Mouse (Mus musculus) heart, embryonic 14.5 days (tissue): Measurements from ENCODE around the gene Mt4. TPM values are rescaled to one million over a fixed set of nuclear protein-coding genes. Genes with fewer than 3 reads are reported as not detected.

Experiments
- ATAC-seq: fragments of 200-750 bp; cut with Nextera tagmentation; 2 replicates; pipeline ENCODE4 v1.8.0; 2017; ENCODE audit warnings: low read depth, moderate TSS enrichment; ENCODE audit not compliant: insufficient number of reproducible peaks, insufficient read depth, low FRiP score
- H3K27ac ChIP-seq, 2 experiments: fragments of 200-500 bp in 1 of 2; fragments of 300-500 bp in 1 of 2; sonication (generic) in 1 of 2; replicated peaks in 1 of 2; 2 replicates each; pipeline ENCODE4 v1.5.1; 2012 to 2014; ENCODE audit warnings: low read depth in 2 of 2, low read length in 2 of 2, control low read depth in 1 of 2, mild to moderate bottlenecking in 1 of 2, mixed read lengths in 1 of 2; ENCODE audit not compliant: control insufficient read depth in 1 of 2, insufficient read depth in 1 of 2
- H3K27me3 ChIP-seq: fragments of 300-500 bp; sonication (generic); 2 replicates; pipeline ENCODE4 v1.6.1; 2014; ENCODE audit warnings: mild to moderate bottlenecking, low read length, control low read depth; ENCODE audit not compliant: control insufficient read depth, insufficient read depth
- H3K36me3 ChIP-seq: fragments of 300-500 bp; sonication (generic); 2 replicates; pipeline ENCODE4 v1.6.1; 2014; ENCODE audit warnings: mild to moderate bottlenecking, control low read depth, low read length, mixed read lengths; ENCODE audit not compliant: control insufficient read depth, insufficient read depth
- H3K4me1 ChIP-seq, 2 experiments: fragments of 200-500 bp in 1 of 2; fragments of 300-500 bp in 1 of 2; sonication (generic) in 1 of 2; 2 replicates each; pipeline ENCODE4 v1.6.1; 2012 to 2014; ENCODE audit warnings: low read length in 2 of 2, control low read depth in 1 of 2, mixed read lengths in 1 of 2; ENCODE audit not compliant: control insufficient read depth in 2 of 2, insufficient read depth in 2 of 2
- H3K4me2 ChIP-seq: fragments of 300-500 bp; sonication (generic); 2 replicates; pipeline ENCODE4 v1.6.1; 2014; ENCODE audit warnings: mild to moderate bottlenecking, low read length
- H3K4me3 ChIP-seq, 2 experiments: fragments of 200-500 bp in 1 of 2; fragments of 300-500 bp in 1 of 2; sonication (generic) in 1 of 2; 2 replicates each; pipeline ENCODE4 v1.5.1; 2012 to 2014; ENCODE audit warnings: low read length in 2 of 2, mild to moderate bottlenecking in 2 of 2, control low read depth in 1 of 2, low read depth in 1 of 2, moderate library complexity in 1 of 2; ENCODE audit not compliant: control insufficient read depth in 1 of 2, insufficient read depth in 1 of 2
- H3K9ac ChIP-seq: fragments of 300-500 bp; sonication (generic); 2 replicates; pipeline ENCODE4 v1.6.1; 2014; ENCODE audit warnings: mild to moderate bottlenecking, low read length
- H3K9me3 ChIP-seq: fragments of 300-500 bp; sonication (generic); 2 replicates; pipeline ENCODE4 v1.6.1; 2016; ENCODE audit warnings: low read length, control low read depth; ENCODE audit not compliant: control insufficient read depth
- WGBS: fragments of 180-500 bp; shearing (Covaris S2); extraction: QIAGEN DNeasy Blood & Tissue Kit; methylation state at CpG from one replicate; pipeline ENCODE4 v1.1.7; 2014; 5-methylcytosine and 5-hydroxymethylcytosine counted together
- polyA plus RNA-seq: library from polyadenylated mRNA; unstranded; fragments of >200 nt; fragmentation: Nextera tagmentation; extraction: Ambion mirVana; gene quantifications from 2 replicates; pipeline ENCODE4 v1.2.1, GENCODE M21; 2014

Gene Mt4
- polyA plus RNA-seq, 1 experiment from 2014 or later = not detected

GRCm38 (mm10) chr8:94104146-94104545 is 32.9 kb upstream of the Mt4 start:
- H3K27ac ChIP-seq = no peak overlapping the region
- no peak overlapping the region for H3K4me2 ChIP-seq
- 49% methylated on average over 5 of the region's 5 CpGs for WGBS
- H3K27me3 ChIP-seq = peaks cover 8% of the 10 kb centered on the region; the same call in 1 of the 2 replicates
- no peak for ATAC-seq
- H3K9me3 ChIP-seq = no peaks in the 10 kb centered on the region
- no peak overlapping the region for H3K9ac ChIP-seq
- H3K4me3 ChIP-seq = no peak overlapping the region
- H3K36me3 ChIP-seq = no peaks in the 10 kb centered on the region
- H3K4me1 ChIP-seq = no peaks in the 10 kb centered on the region

- no peaks in the 10 kb centered on the region for H3K27me3 ChIP-seq
- H3K27ac ChIP-seq = no peak overlapping the region
- H3K4me2 ChIP-seq = no peak overlapping the region
- no peaks in the 10 kb centered on the region for H3K9me3 ChIP-seq
- H3K9ac ChIP-seq = no peak overlapping the region
- H3K4me1 ChIP-seq = 0 out of 4 replicates have a peak, but pooled peaks cover 0 to 2% of the 10 kb centered on the region in 2 experiments
- H3K36me3 ChIP-seq = no peaks in the 10 kb centered on the region
- ATAC-seq = no peak
- H3K4me3 ChIP-seq = no peak overlapping the region
- 56% methylated on average over 3 of the region's 3 CpGs for whole genome bisulfite sequencing
These were observed 29.1 kb upstream of the Mt4 start for GRCm38 (mm10) chr8:94107871-94108270.

- ATAC-seq = no peak
- 71% methylated on average over 6 of the region's 6 CpGs for WGBS
These were observed 27.6 kb upstream of the Mt4 start for GRCm38 (mm10) chr8:94109396-94109795.

GRCm38 (mm10) chr8:94109835-94110234 is 27.2 kb upstream of the Mt4 start:
- no peak for ATAC-seq
- no peak overlapping the region for H3K27ac ChIP-seq
- 77% methylated on average over 5 of the region's 5 CpGs for WGBS
- no peaks in the 10 kb centered on the region for H3K9me3 ChIP-seq
- no peak overlapping the region for H3K4me2 ChIP-seq
- no peaks in the 10 kb centered on the region for H3K36me3 ChIP-seq
- no peaks in the 10 kb centered on the region for H3K27me3 ChIP-seq
- H3K4me3 ChIP-seq = no peak overlapping the region
- no peak overlapping the region for H3K9ac ChIP-seq
- 0 out of 4 replicates have a peak, but pooled peaks cover 2 to 4% of the 10 kb centered on the region in 2 experiments for H3K4me1 ChIP-seq

More at GRCm38 (mm10) chr8:94109396-94109795, 27.6 kb upstream of the Mt4 start:
- Histone ChIP-seq H3K9me3 (no peaks in the 10 kb centered on the region), H3K4me3 (no peak overlapping the region), H3K27ac (no peak overlapping the region), H3K9ac (no peak overlapping the region), H3K36me3 (no peaks in the 10 kb centered on the region), H3K27me3 (no peaks in the 10 kb centered on the region), H3K4me1 (0 out of 4 replicates have a peak, but pooled peaks cover 2 to 4% of the 10 kb centered on the region in 2 experiments), H3K4me2 (no peak overlapping the region)

GRCm38 (mm10) chr8:94110526-94111177 is 26.3 kb upstream of the Mt4 start:
- Histone ChIP-seq H3K36me3 (no peaks in the 10 kb centered on the region), H3K4me3 (no peak overlapping the region), H3K9me3 (no peaks in the 10 kb centered on the region), H3K27me3 (no peaks in the 10 kb centered on the region), H3K9ac (no peak overlapping the region), H3K4me2 (no peak overlapping the region), H3K4me1 (0 out of 4 replicates have a peak, but pooled peaks cover 2 to 4% of the 10 kb centered on the region in 2 experiments), H3K27ac (no peak overlapping the region)
- ATAC-seq = no peak
- 70% methylated on average over 6 of the region's 6 CpGs for WGBS

GRCm38 (mm10) chr8:94113435-94113834 is 23.6 kb upstream of the Mt4 start:
- Histone ChIP-seq H3K27ac (no peak overlapping the region), H3K9me3 (no peaks in the 10 kb centered on the region)
- WGBS = 5% methylated on average over 1 of the region's 1 CpGs

GRCm38 (mm10) chr8:94113972-94114371 is 23.0 kb upstream of the Mt4 start:
- no peak for ATAC-seq
- no peaks in the 10 kb centered on the region for H3K36me3 ChIP-seq
- no peak overlapping the region for H3K27ac ChIP-seq
- 87% methylated on average over 2 of the region's 2 CpGs for WGBS
- H3K4me3 ChIP-seq = no peak overlapping the region
- peaks cover 2 to 4% of the 10 kb centered on the region in 2 experiments; a peak in 1 of 4 replicates for H3K4me1 ChIP-seq
- no peak overlapping the region for H3K9ac ChIP-seq
- no peaks in the 10 kb centered on the region for H3K27me3 ChIP-seq
- H3K4me2 ChIP-seq = no peak overlapping the region
- no peaks in the 10 kb centered on the region for H3K9me3 ChIP-seq

More at GRCm38 (mm10) chr8:94113435-94113834, 23.6 kb upstream of the Mt4 start:
- H3K36me3 ChIP-seq = no peaks in the 10 kb centered on the region
- H3K9ac ChIP-seq = no peak overlapping the region
- ATAC-seq = no peak
- no peak overlapping the region for H3K4me2 ChIP-seq
- 0 out of 4 replicates have a peak, but pooled peaks cover 2 to 4% of the 10 kb centered on the region in 2 experiments for H3K4me1 ChIP-seq
- H3K4me3 ChIP-seq = no peak overlapping the region
- H3K27me3 ChIP-seq = no peaks in the 10 kb centered on the region
